Mouse (Mus musculus): ENCODE measurements around the gene Ankrd11. TPM values are rescaled to one million over a fixed set of nuclear protein-coding genes. Genes with fewer than 3 reads are reported as not detected.
A peak's percentile ranks its signal among the peaks of the same experiment; 100 is the strongest.

The Ankrd11 gene
- polyA plus RNA-seq, 1 experiment from 2014 or later: 49.9 TPM

DNA sequence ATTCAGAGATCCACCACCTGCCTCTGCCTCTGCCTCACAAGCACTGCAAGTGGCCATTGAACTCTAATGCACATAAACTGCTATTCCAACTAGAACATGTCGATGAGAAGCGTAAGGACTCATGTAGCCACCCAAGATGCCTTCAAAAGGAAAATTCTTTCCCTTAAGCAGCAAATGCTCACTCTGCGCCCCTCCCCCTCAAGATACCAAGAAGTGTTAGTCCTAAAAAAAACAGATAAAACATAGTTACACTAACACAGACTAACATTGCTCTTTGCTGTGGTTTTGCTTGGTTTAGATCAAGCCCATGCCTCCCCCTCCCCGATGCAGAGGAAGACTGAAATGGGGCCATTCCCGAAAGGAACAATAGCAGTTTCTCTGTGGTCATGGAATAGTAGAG, 90.6 kb downstream of the Ankrd11 start:
- no peaks in the 10 kb centered on the region for H3K27me3 ChIP-seq (ENCODE audit: control insufficient read depth, insufficient read depth, low read length)
- no peak for ATAC-seq (ENCODE audit: low FRiP score)
- no peaks in the 10 kb centered on the region for H3K36me3 ChIP-seq (replicated peaks; ENCODE audit: control insufficient read depth, insufficient read depth)
- H3K9me3 ChIP-seq (ENCODE audit: control insufficient read depth, low read length): no peaks in the 10 kb centered on the region
- H3K27ac ChIP-seq: no peak overlapping the region
- H3K4me3 ChIP-seq (replicated peaks; ENCODE audit: low read length): no peak overlapping the region
- 91% methylated on average over 5 of the region's 5 CpGs for WGBS
- no peak overlapping the region for H3K9ac ChIP-seq
- H3K4me1 ChIP-seq (replicated peaks; ENCODE audit: control insufficient read depth, insufficient read depth, low read length): peaks cover 9% of the 10 kb centered on the region; the same call in 1 of the 2 replicates
- DNase-seq (ENCODE audit: low spot score): no peak
- no peak overlapping the region for H3K4me2 ChIP-seq (replicated peaks)

DNA sequence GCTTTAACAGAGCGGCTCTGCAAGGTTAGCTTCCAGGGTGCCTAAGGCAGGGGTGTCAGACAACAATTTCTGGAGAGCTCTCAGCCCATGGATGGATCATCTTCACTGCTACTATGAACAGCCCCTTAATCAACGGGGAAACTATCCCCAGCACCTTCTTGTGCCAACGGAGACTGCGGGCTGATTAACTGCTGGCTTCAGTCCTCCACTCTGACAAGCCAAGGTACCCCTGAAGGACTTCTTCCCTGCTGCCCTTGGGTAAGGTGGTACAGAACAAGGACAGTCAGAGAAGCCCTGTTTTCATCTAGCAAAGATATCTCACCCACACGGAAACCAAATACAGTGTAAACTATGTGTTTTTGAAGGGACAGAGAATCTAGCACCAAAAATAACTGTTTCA, 92.4 kb downstream of the Ankrd11 start:
- no peak overlapping the region for H3K4me2 ChIP-seq (replicated peaks)

DNA sequence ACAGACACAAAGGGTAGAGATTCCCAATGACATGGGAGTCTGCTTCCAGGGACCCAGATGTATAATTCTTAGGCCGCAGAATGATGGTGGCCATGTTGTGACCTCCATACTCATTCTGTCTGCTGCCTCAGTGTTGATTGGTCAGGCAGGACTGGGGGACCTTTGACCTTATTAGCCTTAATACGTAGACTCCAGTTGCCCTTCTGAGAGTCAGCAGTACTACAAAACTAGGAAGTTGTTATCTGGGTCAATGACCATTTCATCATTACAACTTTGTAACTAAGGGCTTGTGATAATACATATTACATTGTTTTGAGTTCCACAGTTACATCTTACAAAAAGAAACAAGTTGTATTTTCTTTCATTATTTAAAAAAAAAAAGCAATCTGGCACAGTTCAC, 96.3 kb downstream of the Ankrd11 start:
- WGBS: 72% methylated on average over 2 of the region's 2 CpGs
- Histone ChIP-seq H3K4me2 (replicated peaks) (no peak overlapping the region), H3K27me3 (ENCODE audit: control insufficient read depth, insufficient read depth, low read length) (no peaks in the 10 kb centered on the region), H3K4me1 (replicated peaks; ENCODE audit: control insufficient read depth, insufficient read depth, low read length) (peaks cover 13% of the 10 kb centered on the region; the same call in 1 of the 2 replicates), H3K4me3 (replicated peaks; ENCODE audit: low read length) (no peak overlapping the region), H3K9me3 (ENCODE audit: control insufficient read depth, low read length) (no peaks in the 10 kb centered on the region), H3K36me3 (replicated peaks; ENCODE audit: control insufficient read depth, insufficient read depth) (no peaks in the 10 kb centered on the region), H3K27ac (no peak overlapping the region), H3K9ac (no peak overlapping the region)
- DNase-seq (ENCODE audit: low spot score): no peak
- ATAC-seq (ENCODE audit: low FRiP score): no peak

More for the DNA sequence above, 92.4 kb downstream of the Ankrd11 start:
- Histone ChIP-seq H3K36me3 (replicated peaks; ENCODE audit: control insufficient read depth, insufficient read depth) (no peaks in the 10 kb centered on the region), H3K27ac (no peak overlapping the region), H3K27me3 (ENCODE audit: control insufficient read depth, insufficient read depth, low read length) (no peaks in the 10 kb centered on the region), H3K9ac (no peak overlapping the region), H3K4me3 (replicated peaks; ENCODE audit: low read length) (no peak overlapping the region), H3K9me3 (ENCODE audit: control insufficient read depth, low read length) (no peaks in the 10 kb centered on the region), H3K4me1 (replicated peaks; ENCODE audit: control insufficient read depth, insufficient read depth, low read length) (peaks cover 6% of the 10 kb centered on the region; the same call in 1 of the 2 replicates)
- DNase-seq (ENCODE audit: low spot score) (no peak), ATAC-seq (ENCODE audit: low FRiP score) (no peak)
- WGBS: 85% methylated on average over 5 of the region's 5 CpGs

DNA sequence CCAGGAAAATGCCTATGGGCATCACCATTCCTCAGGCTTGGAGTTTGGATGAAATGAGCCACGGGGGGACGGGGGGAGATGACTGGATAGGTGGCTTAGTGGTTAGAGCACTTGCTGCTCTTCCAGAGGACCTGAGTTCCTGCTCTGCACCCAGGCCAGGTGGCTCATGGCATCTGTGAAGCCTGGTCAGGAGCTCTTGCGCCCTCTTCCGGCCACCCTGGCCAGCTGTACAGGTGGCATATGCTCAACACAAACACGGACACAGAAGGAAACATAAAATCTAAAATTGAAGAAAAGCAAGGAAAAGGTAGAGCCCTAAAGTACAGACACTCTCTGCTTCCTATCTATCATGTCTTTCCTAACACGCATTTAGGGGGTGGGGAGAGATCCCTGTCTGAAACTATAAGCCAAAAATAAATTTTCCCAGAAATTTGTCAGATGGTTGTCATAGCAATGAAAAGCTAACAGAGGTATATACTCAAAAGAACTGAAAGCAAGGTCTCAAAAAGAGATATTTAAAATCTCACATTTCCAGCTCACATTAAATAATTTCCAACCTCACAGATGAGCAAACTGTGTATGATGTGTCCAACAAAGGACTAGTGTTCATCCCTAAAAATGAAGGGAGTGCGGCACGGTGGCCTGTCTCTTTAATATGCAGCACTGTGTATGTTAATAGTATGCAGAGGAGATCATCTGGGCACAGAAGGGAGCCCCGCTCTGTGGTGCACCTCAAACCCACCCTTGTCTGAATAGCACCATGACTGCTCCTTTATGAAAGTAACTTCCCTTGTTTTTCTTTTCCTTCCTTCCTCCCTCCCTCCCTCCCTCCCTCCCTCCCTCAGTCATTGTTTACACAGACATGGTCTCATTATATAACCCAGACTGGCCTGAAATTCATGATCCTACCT, 99.0 kb downstream of the Ankrd11 start:
- WGBS: 66% methylated on average over 9 of the region's 9 CpGs
- H3K4me3 ChIP-seq (replicated peaks; ENCODE audit: low read length): no peak overlapping the region
- H3K9me3 ChIP-seq (ENCODE audit: control insufficient read depth, low read length): no peaks in the 10 kb centered on the region
- H3K4me2 ChIP-seq (replicated peaks): no peak overlapping the region
- no peak overlapping the region for H3K27ac ChIP-seq
- no peaks in the 10 kb centered on the region for H3K27me3 ChIP-seq (ENCODE audit: control insufficient read depth, insufficient read depth, low read length)
- H3K4me1 ChIP-seq (replicated peaks; ENCODE audit: control insufficient read depth, insufficient read depth, low read length): peaks cover 15% of the 10 kb centered on the region
- no peaks in the 10 kb centered on the region for H3K36me3 ChIP-seq (replicated peaks; ENCODE audit: control insufficient read depth, insufficient read depth)
- H3K9ac ChIP-seq: no peak overlapping the region
- DNase-seq (ENCODE audit: low spot score): no peak
- ATAC-seq (ENCODE audit: low FRiP score): no peak

DNA sequence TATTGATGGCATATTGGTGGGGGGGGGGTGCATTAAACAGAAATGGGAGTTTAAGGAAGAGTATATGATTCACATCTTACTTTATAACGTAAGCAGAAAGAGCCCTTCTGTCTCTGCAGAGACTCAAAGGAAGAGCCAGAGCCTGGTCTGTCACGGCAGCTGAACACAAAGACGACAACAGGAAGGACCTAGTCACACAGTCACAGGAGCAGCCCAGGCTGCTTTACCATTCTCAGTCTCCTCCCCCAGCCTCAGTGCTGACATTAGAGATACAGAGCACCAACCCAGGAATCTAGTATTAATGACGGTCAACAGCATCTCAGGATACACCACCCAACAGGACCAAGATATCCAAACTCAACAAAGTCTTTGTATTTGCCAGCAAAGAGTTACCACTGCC, 103.5 kb downstream of the Ankrd11 start:
- Histone ChIP-seq H3K9ac (no peak overlapping the region), H3K36me3 (replicated peaks; ENCODE audit: control insufficient read depth, insufficient read depth) (no peaks in the 10 kb centered on the region), H3K9me3 (ENCODE audit: control insufficient read depth, low read length) (no peaks in the 10 kb centered on the region), H3K27ac (no peak overlapping the region), H3K4me3 (replicated peaks; ENCODE audit: low read length) (no peak overlapping the region), H3K4me1 (replicated peaks; ENCODE audit: control insufficient read depth, insufficient read depth, low read length) (peaks cover 50% of the 10 kb centered on the region), H3K27me3 (ENCODE audit: control insufficient read depth, insufficient read depth, low read length) (no peaks in the 10 kb centered on the region), H3K4me2 (replicated peaks) (no peak overlapping the region)
- ATAC-seq (ENCODE audit: low FRiP score) (no peak), DNase-seq (ENCODE audit: low spot score) (no peak)
- 38% methylated on average over 4 of the region's 4 CpGs for WGBS

DNA sequence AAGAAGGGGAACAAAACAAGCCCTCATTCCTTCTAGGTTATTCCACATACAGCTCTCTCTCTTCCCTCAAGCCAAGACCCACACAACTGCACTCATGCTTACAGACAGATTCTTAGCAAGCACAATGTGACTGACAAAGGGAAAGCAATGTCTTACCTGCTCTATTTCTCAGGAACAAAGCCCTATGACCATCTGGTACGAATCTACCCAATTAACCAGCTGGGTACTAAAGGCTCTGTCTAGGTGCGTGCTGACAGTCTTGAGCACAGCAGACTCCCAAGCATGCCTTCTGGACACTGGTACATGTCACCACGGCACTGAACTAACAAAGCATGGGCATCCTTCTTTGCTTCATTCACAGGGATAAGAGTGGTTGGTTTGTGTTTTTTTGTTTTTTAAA, 103.9 kb downstream of the Ankrd11 start:
- H3K27me3 ChIP-seq (ENCODE audit: control insufficient read depth, insufficient read depth, low read length): no peaks in the 10 kb centered on the region
- no peak overlapping the region for H3K9ac ChIP-seq
- H3K4me2 ChIP-seq (replicated peaks): no peak overlapping the region
- peak overlapping the region; percentile 68 for H3K27ac ChIP-seq
- H3K9me3 ChIP-seq (ENCODE audit: control insufficient read depth, low read length): no peaks in the 10 kb centered on the region
- peaks cover 47% of the 10 kb centered on the region for H3K4me1 ChIP-seq (replicated peaks; ENCODE audit: control insufficient read depth, insufficient read depth, low read length)
- H3K4me3 ChIP-seq (replicated peaks; ENCODE audit: low read length): no peak overlapping the region
- ATAC-seq (ENCODE audit: low FRiP score): no peak
- no peaks in the 10 kb centered on the region for H3K36me3 ChIP-seq (replicated peaks; ENCODE audit: control insufficient read depth, insufficient read depth)
- 56% methylated on average over 3 of the region's 3 CpGs for WGBS
- DNase-seq (ENCODE audit: low spot score): no peak

DNA sequence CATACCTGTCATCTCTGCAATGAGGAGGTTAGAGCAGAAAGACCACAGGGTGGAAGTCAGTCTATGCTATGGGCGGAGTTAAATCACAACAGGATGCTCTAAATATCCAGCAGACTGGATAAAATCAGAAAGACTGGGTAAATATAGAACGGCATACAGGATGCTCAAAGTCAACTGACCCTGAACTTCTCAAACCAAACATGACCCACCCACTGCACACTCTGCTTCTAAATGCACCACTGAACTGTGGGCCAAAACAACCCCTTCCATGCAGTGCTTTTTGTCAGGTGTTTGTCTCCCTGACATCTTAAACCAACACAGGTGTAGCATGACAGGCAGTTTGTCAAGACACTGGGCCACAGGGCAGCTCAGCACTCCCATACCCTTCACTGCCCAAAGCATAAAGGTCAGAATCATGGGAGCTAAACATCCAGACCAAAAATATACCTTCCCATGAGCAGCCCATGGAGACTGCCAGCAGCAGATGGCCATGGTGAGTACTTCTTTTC, 104.5 kb downstream of the Ankrd11 start:
- Histone ChIP-seq H3K4me3 (replicated peaks; ENCODE audit: low read length) (no peak overlapping the region), H3K36me3 (replicated peaks; ENCODE audit: control insufficient read depth, insufficient read depth) (no peaks in the 10 kb centered on the region), H3K4me1 (replicated peaks; ENCODE audit: control insufficient read depth, insufficient read depth, low read length) (peaks cover 43% of the 10 kb centered on the region), H3K9ac (no peak overlapping the region), H3K4me2 (replicated peaks) (no peak overlapping the region), H3K27me3 (ENCODE audit: control insufficient read depth, insufficient read depth, low read length) (no peaks in the 10 kb centered on the region), H3K27ac (peak overlapping the region; percentile 68), H3K9me3 (ENCODE audit: control insufficient read depth, low read length) (no peaks in the 10 kb centered on the region)
- WGBS: 88% methylated on average over 2 of the region's 2 CpGs
- ATAC-seq (ENCODE audit: low FRiP score) (no peak), DNase-seq (ENCODE audit: low spot score) (no peak)

DNA sequence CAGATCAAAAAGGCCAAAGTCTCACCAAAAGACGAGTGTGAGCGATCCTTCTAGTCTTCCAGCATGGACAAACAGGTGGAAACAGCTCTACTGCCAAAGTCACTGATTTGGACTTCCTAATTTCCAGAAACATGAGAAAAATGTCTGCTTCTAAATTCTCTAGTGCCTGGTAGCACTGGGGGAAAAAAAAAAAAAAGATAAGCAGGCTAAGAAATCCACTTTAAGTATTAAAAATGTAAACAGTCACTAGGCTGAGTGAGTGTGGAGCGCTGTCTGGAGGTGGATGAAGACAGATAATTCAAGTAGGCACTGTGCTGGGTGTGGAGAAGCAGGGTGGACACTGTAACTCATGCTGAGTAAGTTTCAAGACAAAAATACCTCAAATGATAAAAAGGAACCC, 106.2 kb downstream of the Ankrd11 start:
- no peak for DNase-seq (ENCODE audit: low spot score)
- WGBS: 89% methylated on average over 3 of the region's 3 CpGs
- H3K9me3 ChIP-seq (ENCODE audit: control insufficient read depth, low read length): no peaks in the 10 kb centered on the region

DNA sequence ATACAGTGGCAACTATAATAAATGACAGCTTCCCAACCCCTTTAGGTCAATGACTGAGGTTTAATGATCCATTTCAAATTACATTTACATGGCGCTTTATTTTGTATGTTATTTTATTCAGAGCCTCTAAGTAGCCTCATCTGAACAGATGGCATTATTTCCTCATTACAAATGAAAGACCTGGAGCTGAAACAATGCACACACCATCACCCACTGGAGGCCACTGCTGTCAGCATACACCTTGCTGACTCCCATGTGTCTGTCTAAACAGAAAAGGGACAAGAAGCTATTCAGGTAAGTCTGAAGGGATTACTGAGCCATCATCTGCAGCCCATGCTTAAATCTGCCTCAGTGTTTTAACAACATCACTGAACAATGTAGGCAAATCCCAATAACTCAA, 107.0 kb downstream of the Ankrd11 start:
- no peaks in the 10 kb centered on the region for H3K36me3 ChIP-seq (replicated peaks; ENCODE audit: control insufficient read depth, insufficient read depth)
- no peaks in the 10 kb centered on the region for H3K9me3 ChIP-seq (ENCODE audit: control insufficient read depth, low read length)
- no peaks in the 10 kb centered on the region for H3K27me3 ChIP-seq (ENCODE audit: control insufficient read depth, insufficient read depth, low read length)
- H3K4me1 ChIP-seq (replicated peaks; ENCODE audit: control insufficient read depth, insufficient read depth, low read length): peaks cover 50% of the 10 kb centered on the region
- DNase-seq (ENCODE audit: low spot score): no peak
- H3K9ac ChIP-seq: 0 out of 2 replicates have a peak overlapping the region, but pooled peaks have one; percentile 29
- no peak for ATAC-seq (ENCODE audit: low FRiP score)
- no peak overlapping the region for H3K4me2 ChIP-seq (replicated peaks)
- no peak overlapping the region for H3K4me3 ChIP-seq (replicated peaks; ENCODE audit: low read length)
- peak overlapping the region; percentile 58 for H3K27ac ChIP-seq
- WGBS: 34% methylated on average over 1 of the region's 1 CpGs

More for the DNA sequence above, 106.2 kb downstream of the Ankrd11 start:
- H3K4me1 ChIP-seq (replicated peaks; ENCODE audit: control insufficient read depth, insufficient read depth, low read length): peaks cover 50% of the 10 kb centered on the region
- no peak overlapping the region for H3K4me3 ChIP-seq (replicated peaks; ENCODE audit: low read length)
- no peaks in the 10 kb centered on the region for H3K27me3 ChIP-seq (ENCODE audit: control insufficient read depth, insufficient read depth, low read length)
- H3K36me3 ChIP-seq (replicated peaks; ENCODE audit: control insufficient read depth, insufficient read depth): no peaks in the 10 kb centered on the region
- H3K4me2 ChIP-seq (replicated peaks): no peak overlapping the region
- no peak overlapping the region for H3K27ac ChIP-seq
- ATAC-seq (ENCODE audit: low FRiP score): no peak
- no peak overlapping the region for H3K9ac ChIP-seq

Measured in hindbrain, embryonic 14.5 days (tissue).